Mouse (Mus musculus) testis, adult 2 months (tissue): Measurements from ENCODE around the gene Wtip.

Experiments
- CTCF ChIP-seq: fragments of 200-500 bp; IDR thresholded peaks from 2 replicates; pipeline ENCODE4 v1.5.1; 2012; ENCODE audit warnings: low read depth, mild to moderate bottlenecking, inconsistent platforms, low read length, moderate library complexity; ENCODE audit not compliant: control insufficient read depth, insufficient read depth, insufficient replicate concordance
- POLR2A ChIP-seq: fragments of 200-500 bp; IDR thresholded peaks from 2 replicates; pipeline ENCODE4 v1.6.1; 2012; ENCODE audit warnings: low read depth, mild to moderate bottlenecking, inconsistent platforms, low read length, moderate library complexity; ENCODE audit not compliant: control insufficient read depth

DNA sequence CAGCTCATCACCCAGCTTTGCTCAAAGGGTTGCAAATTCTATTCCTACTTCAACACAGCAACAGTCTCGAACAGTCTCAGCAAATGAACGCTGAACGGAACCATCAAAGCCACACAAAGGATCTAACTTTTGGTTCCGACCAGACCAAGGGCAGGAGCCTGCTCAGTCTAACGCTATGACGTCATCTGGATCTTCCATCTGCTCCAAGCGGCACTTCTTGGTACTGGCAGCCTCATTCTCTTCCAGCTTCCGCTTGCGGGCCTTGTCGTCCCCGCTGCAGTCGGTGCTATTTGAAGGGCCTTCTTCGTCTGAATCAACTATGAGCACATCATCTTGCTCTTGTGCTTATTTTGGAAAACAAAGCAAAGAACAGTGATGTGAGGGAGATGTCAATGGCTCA is 8.1 kb upstream of the Wtip start:
- TF ChIP-seq CTCF (no peak), POLR2A (no peak)
